Mouse (Mus musculus) forebrain, embryonic 16.5 days (tissue): ENCODE measurements around the gene Atf7ip. TPM values are rescaled to one million over a fixed set of nuclear protein-coding genes. Genes with fewer than 3 reads are reported as not detected.

ENCODE experiments used
- ATAC-seq: fragments of 200-750 bp; cut with Nextera tagmentation; 2 replicates; pipeline ENCODE4 v1.8.0; 2017; ENCODE audit warnings: mild to moderate bottlenecking, moderate library complexity
- H3K27ac ChIP-seq: fragments of 300-500 bp; sonication (generic); 2 replicates; pipeline ENCODE4 v1.5.1; 2014; ENCODE audit warnings: low read length, control low read depth
- H3K27me3 ChIP-seq: fragments of 300-500 bp; sonication (generic); replicated peaks from 2 replicates; pipeline ENCODE4 v1.6.1; 2014; ENCODE audit warnings: low read length; ENCODE audit not compliant: control insufficient read depth, insufficient read depth
- H3K36me3 ChIP-seq: fragments of 300-500 bp; sonication (generic); 2 replicates; pipeline ENCODE4 v1.6.1; 2014; ENCODE audit not compliant: control insufficient read depth, insufficient read depth
- H3K4me1 ChIP-seq: fragments of 300-500 bp; sonication (generic); replicated peaks from 2 replicates; pipeline ENCODE4 v1.6.1; 2014; ENCODE audit warnings: low read length; ENCODE audit not compliant: control insufficient read depth, insufficient read depth
- H3K4me2 ChIP-seq: fragments of 300-500 bp; sonication (generic); 2 replicates; pipeline ENCODE4 v1.6.1; 2014; ENCODE audit warnings: mild to moderate bottlenecking, low read length, control low read depth
- H3K4me3 ChIP-seq: fragments of 300-500 bp; sonication (generic); replicated peaks from 2 replicates; pipeline ENCODE4 v1.5.1; 2014; ENCODE audit warnings: mild to moderate bottlenecking, low read length, control low read depth
- H3K9ac ChIP-seq: fragments of 300-500 bp; sonication (generic); replicated peaks from 2 replicates; pipeline ENCODE4 v1.6.1; 2014; ENCODE audit warnings: low read depth, low read length, control low read depth
- H3K9me3 ChIP-seq: fragments of 300-500 bp; sonication (generic); 2 replicates; pipeline ENCODE4 v1.6.1; 2016; ENCODE audit warnings: low read length; ENCODE audit not compliant: control insufficient read depth
- WGBS: fragments of 180-500 bp; shearing (Covaris S2); extraction: QIAGEN DNeasy Blood & Tissue Kit; methylation state at CpG from one replicate; pipeline ENCODE4 v1.1.7; 2014; 5-methylcytosine and 5-hydroxymethylcytosine counted together
- polyA plus RNA-seq: library from polyadenylated mRNA; unstranded; fragments of >200 nt; fragmentation: Nextera tagmentation; extraction: Ambion mirVana; gene quantifications from 2 replicates; pipeline ENCODE4 v1.2.1, GENCODE M21; 2015

The Atf7ip gene
- polyA plus RNA-seq, 1 experiment from 2014 or later: 49.2 TPM

GRCm38 (mm10) chr6:136658303-136658702 lies 152.3 kb downstream of the Atf7ip start:
- Histone ChIP-seq H3K27ac (no peak overlapping the region), H3K36me3 (no peaks in the 10 kb centered on the region), H3K9me3 (no peaks in the 10 kb centered on the region), H3K4me2 (no peak overlapping the region), H3K4me1 (peaks cover 6% of the 10 kb centered on the region), H3K27me3 (peaks cover 9% of the 10 kb centered on the region), H3K4me3 (no peak overlapping the region), H3K9ac (no peak overlapping the region)
- ATAC-seq: no peak
- 96% methylated on average over 4 of the region's 4 CpGs for WGBS

- no peaks in the 10 kb centered on the region for H3K9me3 ChIP-seq
- H3K4me2 ChIP-seq: no peak overlapping the region
- 92% methylated on average over 9 of the region's 9 CpGs for WGBS
- no peak overlapping the region for H3K27ac ChIP-seq
- no peak for ATAC-seq
- no peaks in the 10 kb centered on the region for H3K36me3 ChIP-seq
- H3K4me3 ChIP-seq: no peak overlapping the region
- H3K27me3 ChIP-seq: peaks cover 9% of the 10 kb centered on the region
- H3K9ac ChIP-seq: no peak overlapping the region
- H3K4me1 ChIP-seq: peaks cover 6% of the 10 kb centered on the region
These were observed 153.3 kb downstream of the Atf7ip start for GRCm38 (mm10) chr6:136659226-136659625.

Other genes starting within 250 kb of the Atf7ip start
- gene Gm8994, start 178.6 kb upstream of the Atf7ip start, polyA plus RNA-seq: not detected in 2 replicates
- gene E330021D16Rik, start 90.6 kb upstream of the Atf7ip start, polyA plus RNA-seq: not detected in 2 replicates
- 0.46 and 0.75 TPM in 2 replicates for gene Plbd1, start 155.8 kb downstream of the Atf7ip start, polyA plus RNA-seq